Mouse (Mus musculus) kidney, adult 18-20 months (tissue): ENCODE results near the gene Tpst2.
A peak's percentile ranks its signal among the peaks of the same experiment; 100 is the strongest.
"Not testable (repeated sequence)": the region's sequence is repeated elsewhere in the genome, so short reads cannot be mapped to it uniquely, and the experiment has no call there.

Experiments
- DNase-seq: peaks from one replicate; pipeline ENCODE4 v3.0.0; 2021

Gene Tpst2

DNA sequence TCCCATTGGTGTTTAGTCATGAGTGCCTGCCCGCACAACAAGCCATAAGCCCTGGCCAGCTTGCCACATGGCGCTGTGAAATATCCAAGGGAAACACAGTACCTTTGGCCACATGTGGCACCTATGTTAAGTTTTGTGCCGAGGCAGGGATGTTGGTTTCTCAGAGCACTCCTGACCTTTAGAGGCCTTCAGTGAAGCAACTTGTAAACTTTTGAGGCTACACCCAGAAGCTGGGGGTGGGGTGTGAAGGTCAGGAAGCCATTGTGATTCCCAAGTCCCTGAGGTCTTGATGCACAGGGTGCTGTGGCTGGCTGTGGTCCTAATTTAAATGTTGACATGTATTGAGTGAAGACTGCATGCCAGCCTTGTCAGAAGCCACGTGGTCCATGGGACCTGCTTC lies 22.9 kb downstream of the Tpst2 start:
- DNase-seq = no peak

DNA sequence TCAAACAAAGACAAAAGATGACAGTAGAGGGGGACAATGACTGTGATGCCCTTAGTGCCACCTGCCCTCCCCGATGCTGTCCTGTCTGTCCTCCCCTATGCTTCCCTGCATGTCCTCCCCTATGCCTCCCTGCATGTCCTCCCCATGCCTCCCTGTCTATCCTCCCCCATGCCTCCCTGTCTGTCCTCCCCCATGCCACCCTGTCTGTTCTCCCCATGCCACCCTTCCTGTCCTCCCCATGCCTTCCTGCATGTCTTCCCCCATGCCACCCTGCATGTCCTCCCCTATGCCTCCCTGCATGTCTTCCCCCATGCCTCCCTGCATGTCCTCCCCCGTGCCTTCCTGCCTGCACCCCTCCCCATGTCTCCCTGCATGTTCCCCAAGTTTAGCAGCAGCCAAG lies 23.6 kb downstream of the Tpst2 start:
- DNase-seq = no peak

DNA sequence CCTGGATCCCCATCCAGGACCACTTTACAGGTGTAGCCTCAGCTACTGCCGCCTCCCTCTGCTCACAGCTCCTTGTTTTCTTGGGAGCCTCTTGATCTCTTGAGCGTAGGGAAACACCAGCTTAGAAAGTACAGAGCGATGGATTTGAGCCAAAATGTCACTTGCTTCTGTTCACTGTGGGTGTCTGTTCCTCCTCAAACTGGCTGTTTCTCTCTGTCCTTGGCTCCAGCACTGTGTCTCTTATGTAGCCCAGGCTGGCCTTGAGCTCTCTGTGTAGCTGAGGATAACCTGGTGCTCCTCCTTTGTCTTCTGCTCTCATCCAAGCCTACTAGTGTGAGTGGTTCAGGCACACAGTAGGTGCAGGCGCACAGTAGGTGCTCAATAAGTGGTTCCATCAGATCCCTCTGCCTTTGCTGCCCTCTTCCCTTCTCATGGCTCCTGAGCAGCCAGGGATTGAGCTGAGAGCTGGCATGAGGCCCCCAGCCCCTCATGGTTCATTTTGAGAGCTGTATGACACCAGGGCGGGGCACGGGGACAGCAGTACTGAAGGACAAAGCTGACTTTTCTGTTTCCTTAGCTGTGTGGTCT lies 24.3 kb downstream of the Tpst2 start:
- no peak for DNase-seq

DNA sequence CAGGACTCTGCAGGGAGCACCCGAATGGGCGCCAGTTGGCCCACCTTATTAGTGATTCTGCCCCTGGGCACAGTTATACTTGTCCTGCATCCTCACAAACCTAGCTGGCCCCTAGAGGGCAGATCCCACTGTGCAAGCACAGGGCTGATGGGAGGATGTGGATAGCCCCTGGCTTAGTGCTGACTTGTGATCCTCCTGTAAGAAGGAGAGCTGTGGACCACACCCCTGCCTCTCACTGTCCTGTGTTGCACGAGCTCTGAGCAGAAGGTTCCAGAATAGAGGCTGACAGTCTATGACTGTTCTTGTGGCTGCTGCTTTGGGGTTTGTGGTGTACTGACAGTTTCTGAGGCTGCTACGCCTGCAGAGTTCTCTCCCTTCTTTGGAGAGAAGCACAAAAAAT lies 25.2 kb downstream of the Tpst2 start:
- DNase-seq = no peak

DNA sequence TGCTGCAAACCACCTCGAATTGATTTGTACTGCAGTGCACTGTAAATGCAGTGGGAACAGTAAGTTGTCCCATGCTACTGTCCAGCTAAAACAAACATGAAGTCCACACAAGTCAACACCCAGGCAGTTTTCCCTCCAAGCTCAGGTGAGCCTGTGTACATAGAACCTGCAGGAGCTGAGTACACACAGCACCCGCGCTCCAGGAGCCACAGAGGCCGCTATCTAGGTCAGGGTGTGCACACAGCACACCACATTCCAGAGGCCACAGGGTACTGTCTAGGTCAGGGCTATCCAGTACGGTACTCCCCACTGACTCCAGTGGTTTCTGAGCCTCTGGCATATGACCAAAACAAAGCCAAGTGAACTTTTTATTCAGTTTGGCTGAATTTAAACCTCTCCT lies 25.8 kb downstream of the Tpst2 start:
- DNase-seq = no peak

DNA sequence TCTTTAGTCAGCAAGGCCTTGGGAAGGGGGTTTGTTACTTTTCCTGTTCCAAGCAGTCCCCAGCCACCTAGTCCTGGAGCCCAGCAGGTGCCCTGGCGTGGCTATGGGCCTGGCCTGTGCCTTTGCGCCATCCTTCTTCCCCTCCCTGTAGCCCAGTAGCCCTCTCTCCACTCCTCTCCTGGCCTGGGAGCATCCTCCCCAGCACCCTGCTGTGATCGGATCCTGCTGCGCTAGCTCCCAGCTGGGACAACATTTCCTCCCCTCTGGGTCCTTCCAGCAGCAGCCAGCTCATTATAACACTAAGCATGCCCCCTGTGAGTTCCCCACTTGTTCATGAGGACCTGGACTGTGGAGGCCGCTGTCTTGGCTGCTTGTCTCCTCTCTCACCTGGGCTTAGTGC lies 29.4 kb downstream of the Tpst2 start:
- no peak for DNase-seq

DNA sequence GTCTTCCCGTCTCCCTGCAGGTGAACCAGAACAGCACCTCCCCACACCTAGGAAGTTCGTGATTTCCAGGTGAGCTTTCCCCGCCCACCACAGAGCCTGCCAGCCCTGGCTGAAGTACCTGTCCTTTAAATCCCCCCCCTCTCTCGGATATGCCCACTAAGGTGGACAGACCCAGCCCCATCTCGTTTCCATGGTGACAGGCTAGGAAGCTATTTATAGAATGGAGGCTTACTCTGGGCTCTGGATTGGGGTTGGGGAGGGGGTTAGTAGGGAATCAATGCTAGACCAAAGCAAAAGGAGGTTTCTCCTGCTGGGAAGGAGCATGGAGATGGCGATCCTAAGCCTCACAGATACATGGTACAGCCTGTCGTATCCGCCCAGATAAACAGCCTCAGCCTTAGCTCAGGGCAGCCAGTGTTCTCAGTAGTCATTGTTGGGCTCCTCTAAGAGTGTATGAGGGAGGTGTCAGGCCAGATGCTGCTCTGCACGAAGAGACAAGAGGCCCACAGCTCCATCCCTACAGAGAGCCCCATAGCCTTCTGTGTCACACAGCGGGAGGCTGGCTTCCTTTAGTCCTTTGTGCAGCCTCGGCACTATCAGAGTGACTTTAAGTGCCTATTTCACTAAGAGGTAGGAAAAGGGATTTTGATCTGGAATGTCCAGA lies 36.9 kb downstream of the Tpst2 start:
- no peak for DNase-seq

DNA sequence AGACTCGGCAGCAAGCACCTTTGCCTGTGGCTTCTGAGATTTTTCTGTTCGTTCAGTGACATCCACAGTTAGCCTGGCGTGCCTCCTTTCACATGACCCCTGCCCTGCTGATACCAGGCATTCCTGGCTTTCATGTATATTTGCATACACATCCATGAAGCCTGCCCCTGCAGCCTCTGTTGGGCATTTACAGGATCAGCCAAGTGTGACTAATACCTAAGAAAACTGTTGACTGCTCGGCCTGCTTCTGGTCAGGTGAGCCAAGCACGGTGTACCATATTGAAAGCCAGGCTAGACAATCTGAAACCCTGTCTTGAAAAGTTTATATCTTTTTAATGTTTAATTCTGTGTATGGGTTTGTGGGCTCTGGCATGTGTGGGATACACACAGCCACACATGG lies 40.0 kb downstream of the Tpst2 start:
- DNase-seq = no peak

DNA sequence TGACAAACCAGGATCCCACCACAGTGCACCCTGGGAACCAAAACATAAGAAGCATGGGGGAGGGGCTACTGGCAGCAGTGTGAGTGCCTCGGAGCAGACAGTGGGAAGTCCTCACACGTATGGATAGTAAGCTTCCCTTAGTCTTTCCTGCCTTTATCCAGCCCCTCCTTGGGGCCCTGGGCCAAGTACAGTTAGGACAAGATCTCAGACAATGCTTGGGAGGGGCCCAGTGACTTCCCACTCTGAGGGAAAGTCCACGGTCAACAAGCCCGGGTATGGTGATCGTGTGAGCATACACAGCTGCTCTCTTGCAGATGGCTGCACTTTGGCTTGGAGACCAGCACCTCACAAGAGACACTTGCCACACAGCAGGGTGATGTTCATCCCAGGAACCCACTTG lies 40.8 kb downstream of the Tpst2 start:
- no peak for DNase-seq

DNA sequence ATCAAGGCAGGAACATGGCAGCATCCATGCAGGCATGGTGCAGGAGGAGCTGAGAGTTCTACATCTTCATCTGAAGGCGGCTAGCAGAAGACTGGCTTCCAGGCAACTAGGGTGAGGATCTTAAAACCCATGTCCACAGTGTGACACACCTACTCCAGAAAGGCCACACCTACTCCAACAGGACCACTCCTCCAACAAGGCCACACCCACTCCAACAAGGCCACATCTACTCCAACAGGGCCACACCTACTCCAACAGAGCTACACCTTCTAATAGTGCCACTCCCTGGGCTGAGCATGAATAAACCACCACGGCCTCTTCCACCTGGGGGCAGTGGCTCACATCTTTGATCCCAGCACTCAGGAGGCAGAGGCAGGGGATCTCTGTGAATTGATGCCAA lies 42.9 kb downstream of the Tpst2 start:
- DNase-seq = not testable (repeated sequence)

DNA sequence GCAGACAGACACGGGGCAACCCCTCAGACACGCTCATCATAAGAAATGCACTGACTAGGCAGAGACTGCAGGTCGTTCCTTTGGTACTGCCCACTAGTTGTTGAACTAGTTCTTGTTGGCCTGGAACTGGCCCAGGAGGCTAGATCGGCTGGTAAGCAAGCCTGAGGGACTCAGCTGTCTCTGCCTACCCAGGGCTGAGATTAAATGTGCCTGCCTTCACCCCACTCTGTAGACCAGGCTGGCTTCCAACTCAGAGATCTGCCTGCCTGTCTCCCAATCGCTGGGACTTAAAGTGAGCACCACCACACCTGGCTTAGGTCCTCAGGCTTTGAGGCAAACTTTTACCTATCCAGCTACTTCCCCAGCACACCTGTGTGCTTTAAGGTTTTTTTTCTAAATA lies 43.9 kb downstream of the Tpst2 start:
- DNase-seq = no peak

DNA sequence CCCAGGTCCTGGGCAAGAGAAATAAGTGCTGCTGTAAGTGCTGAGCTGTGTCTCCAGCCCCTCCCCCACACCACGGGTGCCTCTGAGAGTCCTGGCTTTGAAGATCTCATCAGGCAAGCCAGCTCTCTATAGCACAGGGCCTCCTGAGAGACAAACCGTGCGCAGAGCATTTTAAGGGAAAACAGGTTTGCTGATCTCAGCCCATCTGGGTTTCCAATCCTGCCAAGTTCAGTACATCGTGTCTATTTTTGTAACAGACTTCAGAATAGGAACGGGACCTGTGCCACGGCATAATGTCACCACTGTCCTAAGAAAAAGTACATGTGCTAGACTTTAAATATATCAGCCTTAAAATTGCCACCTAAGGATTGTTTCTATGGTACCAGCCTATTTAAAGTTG lies 44.4 kb downstream of the Tpst2 start:
- no peak for DNase-seq

DNA sequence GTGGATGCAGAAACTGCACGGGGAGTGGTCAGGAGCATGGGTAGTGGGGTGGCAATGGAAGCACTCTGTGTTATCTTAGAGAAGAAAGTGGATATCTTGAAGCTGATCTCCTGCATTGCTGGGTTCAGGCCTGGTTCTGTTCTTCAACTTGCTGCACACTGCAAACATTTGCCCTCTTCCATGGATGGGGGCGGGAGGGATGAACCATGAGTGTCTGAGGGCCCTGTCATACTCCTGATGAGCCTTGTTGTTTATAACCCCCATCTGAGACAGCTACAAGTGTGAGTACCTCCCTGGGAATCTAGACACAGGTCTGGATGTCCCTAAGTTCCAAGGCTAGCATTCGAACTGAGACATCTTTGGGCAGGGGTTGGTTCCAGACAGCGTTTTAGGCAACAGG lies 44.9 kb downstream of the Tpst2 start:
- DNase-seq = no peak

DNA sequence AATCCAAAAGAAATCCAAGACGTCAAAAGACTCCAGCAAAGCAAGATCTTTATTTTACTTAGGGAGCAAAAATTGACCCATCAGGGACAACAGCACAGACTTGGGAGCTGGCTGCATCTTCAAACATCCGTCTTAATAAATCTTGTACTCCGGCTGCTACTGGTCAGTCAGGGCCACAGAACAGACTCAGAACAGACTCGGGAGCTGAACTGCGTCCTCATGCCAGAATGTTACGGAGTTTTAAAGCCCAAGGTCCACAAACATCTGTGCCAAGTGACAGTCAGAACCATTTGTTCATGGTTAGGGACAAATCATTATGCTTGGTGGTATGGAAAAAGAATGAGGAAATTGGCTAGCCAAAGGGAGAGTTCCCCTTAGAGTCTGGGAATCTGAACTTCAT lies 46.8 kb downstream of the Tpst2 start:
- no peak for DNase-seq

DNA sequence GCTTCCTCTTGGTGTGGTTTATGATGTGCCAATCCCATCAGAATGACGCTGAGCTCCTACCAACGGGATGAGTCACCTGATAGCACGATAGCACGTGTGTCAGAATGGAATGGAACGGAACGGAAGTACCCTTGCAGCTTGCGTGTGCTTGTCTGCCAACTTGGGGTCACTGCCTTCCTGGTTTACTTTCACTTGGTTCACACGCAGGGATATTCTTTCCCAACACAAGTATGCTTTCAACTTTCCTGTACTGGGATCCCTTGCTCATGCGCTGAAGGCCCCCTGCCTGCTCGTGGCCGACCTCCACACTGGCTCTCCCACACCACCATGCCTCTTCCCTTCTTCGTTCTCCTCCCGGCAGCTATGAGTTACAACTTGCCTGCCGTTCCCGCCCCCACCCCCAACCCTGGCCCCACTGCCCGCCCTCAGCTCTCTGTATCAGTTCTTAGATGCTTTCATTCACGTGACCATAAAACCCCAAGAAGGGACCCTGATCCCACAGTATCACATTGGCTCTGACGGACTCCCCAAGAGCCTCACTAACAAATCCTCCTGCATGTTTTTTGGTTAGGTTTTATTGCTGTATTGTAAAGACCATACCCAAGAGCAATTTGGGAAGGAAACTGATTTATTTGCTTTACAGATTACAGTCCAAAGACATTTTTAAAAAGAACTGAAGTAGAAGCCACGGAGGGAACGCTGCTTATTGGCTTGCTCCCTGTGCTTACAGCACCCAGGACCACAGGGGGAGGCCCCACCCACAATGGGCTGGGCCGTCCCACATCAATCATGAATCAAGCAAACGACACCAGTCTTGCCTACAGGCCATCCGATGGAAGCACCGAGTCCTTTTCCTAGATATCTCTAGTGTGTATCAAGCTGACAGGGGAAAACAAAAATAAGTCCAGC lies 48.4 kb downstream of the Tpst2 start:
- peak; percentile 34 for DNase-seq

DNA sequence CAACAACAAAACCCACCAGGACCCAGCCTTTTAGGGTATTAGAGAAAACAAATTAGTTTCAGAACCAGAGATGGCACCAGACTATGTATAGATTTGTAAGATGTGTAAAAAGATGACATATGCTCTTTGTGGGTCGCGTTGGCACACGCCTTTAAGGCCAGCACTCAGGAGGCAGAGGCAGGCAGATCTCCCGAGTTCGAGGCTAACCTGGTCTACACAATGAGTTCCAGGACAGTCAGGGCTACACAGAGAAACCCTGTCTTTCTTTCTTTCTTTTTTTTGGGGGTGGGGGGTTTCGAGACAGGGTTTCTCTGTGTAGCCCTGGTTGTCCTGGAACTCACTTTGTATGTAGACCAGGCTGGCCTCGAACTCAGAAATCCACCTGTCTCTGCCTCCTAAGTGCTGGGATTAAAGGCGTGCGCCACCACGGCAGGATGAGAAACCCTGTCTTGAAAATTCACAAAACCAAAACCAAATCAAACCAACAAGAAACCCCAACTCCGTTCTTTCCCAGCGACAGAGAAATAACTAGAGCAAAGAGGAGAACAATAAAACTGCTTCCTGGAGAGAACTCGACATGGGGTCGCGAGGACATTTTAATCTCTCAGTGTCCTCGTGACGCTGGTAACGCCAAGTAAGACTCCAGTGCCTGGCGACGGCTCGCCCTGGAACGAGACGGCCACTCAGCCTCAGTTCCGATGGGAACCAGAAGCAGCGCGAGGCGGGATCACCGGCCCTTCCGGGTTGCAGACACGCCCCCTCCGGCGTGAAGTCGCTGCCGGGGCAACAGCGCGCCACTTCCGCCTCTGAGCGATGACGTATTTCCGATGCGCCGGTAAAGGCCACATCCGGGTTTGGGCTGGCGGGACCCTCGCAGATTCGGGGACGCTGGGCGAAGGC lies 49.3 kb downstream of the Tpst2 start, which contains the start of gene Tfip11:
Gene Tfip11, plus strand, starts transcription at position 813 of the 900 bp plus-strand sequence.
- DNase-seq = peak; percentile 97

DNA sequence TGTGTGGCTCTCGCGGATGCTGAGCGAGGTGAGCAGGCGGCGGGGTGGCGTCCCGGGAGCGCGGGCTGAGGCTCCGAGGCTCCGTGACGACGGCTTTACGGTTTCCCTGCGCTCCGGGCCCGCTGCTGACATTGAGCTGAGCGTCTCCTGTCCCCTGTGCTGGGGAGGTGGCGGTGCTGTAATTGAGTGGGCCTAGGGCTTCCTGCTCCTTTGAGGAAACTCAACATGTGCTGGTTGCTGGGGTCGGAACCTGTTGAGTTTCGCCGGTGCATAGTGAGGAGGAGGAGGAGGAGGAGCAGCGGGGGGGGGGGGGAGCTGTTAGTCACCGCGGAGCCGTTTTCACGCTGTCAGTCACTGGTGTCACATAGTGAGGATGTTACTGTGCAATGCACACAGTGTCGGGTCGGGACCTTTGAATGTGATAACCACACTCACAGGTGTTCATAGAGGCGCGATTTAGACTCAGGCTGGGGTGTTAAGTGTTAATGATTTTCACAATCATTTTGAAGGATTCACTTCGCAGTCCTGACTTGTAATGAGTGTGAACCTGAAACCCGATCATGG lies 50.0 kb downstream of the Tpst2 start:
- no peak for DNase-seq

DNA sequence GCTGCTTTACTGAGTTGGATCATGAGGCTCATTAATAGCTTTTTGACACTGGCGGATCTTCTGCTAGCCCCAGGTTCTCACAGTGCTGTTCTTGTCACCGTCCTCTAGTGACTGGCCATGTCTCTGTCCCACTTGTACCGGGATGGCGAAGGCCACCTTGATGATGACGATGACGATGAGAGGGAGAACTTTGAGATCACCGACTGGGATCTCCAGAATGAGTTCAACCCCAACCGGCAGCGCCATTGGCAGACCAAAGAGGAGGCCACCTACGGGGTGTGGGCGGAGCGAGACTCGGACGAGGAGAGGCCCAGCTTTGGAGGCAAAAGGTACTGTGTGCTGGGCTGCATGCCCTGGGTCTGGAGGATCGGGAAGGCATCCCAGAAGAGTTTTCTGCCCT lies 51.4 kb downstream of the Tpst2 start:
- no peak for DNase-seq

DNA sequence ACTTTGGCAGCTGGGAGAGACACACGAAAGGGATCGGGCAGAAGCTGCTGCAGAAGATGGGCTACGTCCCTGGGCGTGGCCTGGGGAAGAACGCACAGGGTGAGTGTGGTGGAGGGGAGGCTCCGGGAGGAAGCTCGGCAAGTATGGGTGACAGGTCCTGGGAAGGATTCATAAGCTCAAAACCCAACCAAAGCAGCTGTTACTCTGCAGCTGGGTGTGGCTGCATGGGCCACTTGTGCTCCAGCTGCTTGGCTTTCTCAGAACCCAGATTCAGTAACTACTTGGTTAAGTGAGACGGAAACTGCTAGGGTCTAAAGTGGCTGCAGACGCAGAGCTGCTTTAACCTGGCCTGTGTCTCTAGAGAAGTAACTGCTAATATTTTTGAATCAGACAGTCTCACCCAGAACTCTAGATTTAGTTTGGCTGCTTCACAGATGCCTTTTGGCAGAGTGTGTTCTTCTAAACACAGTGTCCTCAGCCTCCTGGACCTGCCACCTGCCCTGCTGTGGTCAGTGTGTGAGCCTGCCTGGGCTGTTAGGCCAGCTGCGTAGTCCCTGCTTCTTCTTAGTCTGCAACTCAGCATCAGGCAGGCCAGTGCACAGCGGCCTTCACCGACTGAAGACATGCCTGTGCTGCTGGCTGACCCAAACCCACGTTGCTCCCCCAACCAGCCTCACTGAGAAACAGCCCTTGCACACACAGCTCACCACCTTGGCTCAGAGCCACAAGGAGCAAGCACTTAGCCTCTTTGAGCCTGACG lies 53.5 kb downstream of the Tpst2 start:
- no peak for DNase-seq

DNA sequence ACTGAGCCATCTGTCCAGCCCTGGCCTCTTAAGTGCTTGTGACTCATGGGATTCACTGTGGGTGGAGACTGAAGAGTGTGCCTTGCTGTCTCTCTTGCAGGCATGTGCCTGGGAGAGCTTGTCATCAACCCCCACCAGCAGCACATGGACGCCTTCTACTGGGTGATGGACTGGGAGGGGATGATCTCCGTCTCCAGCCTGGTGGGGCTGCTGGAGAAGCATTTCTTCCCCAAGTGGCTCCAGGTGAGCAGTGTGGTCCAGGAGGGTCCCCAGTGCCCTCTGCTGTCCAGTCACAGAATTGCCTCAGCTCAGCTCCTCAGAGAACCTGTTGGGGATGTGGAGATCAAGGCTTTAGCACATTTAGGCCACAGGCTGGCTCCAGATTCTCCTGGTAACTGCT lies 59.0 kb downstream of the Tpst2 start:
- DNase-seq = peak; percentile 68

DNA sequence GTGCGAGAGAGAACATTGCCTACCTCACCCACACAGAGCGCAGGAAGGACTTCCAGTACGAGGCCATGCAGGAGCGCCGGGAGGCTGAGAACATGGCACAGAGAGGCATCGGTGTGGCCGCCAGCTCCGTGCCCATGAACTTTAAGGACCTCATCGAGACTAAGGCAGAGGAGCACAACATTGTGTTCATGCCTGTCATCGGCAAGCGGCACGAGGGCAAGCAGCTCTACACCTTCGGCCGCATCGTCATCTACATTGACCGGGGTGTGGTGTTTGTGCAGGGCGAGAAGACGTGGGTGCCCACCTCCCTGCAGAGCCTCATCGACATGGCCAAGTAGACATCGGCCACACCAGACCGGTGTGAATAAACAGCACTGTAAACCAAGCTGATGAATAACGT lies 60.5 kb downstream of the Tpst2 start:
- DNase-seq = no peak

DNA sequence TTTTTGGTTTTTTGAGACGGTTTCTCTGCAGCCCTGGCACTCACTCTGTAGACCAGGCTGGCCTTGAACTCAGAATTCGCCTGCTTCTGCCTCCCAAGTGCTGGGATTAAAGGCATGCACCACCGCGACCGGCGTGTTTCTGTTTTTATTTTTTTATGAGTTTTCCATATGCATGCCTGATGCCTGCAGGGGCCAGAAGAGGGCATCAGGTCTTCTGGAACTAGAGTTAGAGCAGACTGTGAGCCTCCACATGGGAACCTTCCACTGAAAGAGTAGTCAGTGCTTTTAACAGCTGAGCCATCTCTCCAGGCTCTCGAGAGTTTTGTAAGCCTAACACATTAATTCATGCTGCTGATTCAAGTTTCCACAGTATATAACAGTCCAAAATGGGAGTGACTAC lies 62.7 kb downstream of the Tpst2 start:
- DNase-seq = no peak
